Mouse (Mus musculus): ENCODE data around the gene Gm20481.

DNA sequence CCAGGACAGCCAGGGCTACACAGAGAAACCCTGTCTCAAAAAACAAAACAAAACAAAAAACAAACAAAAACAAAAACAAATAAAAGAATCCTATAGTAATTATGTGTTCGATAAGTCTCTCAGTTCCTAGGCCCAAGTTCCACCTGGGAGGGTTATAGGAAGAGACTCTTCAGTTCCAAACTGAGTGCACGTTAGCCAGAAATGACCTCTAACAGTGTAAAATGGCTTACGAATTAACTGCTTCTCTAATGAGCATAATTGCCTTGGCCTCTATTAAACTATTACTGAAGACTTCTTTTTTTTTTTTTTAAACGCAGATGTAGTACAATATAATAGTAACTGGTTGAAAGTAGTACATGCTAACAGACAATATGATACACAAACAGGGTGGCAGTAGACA, 15.8 kb upstream of the Gm20481 start:
- TF ChIP-seq POLR2A (IDR thresholded peaks at IDR 0.05; ENCODE audit: control insufficient read depth, extremely low read depth, insufficient read depth, low read length, poor library complexity) (no peak), CTCF (IDR thresholded peaks at IDR 0.05; ENCODE audit: borderline replicate concordance, control insufficient read depth, extremely low read depth, insufficient read depth, low read length, poor library complexity) (no peak)

Measured in thymus, adult 2 months (tissue).